Mouse (Mus musculus) lung, postnatal 0 days (tissue): ENCODE measurements at regions not wholly inside any gene's neighbourhood (a gene's known extent, or its start where the extent isn't known, plus 50 kb on each side); places are given as distances from the start of the nearest gene placed in this dataset.

Experiments used
- CTCF ChIP-seq: IDR thresholded peaks from 2 replicates; pipeline ENCODE4 v1.5.1; 2016; ENCODE audit warnings: antibody characterized with exemption, mild to moderate bottlenecking
- EP300 ChIP-seq: IDR thresholded peaks from 2 replicates; pipeline ENCODE4 v1.6.1; 2016; ENCODE audit warnings: antibody characterized with exemption, mild to moderate bottlenecking, control low read depth

- TF ChIP-seq CTCF (no peak), EP300 (no peak)
These were observed 147.0 kb upstream of the Fat1 start for GRCm38 (mm10) chr8:44788290-44788689.
